In the genomic region with DNA sequence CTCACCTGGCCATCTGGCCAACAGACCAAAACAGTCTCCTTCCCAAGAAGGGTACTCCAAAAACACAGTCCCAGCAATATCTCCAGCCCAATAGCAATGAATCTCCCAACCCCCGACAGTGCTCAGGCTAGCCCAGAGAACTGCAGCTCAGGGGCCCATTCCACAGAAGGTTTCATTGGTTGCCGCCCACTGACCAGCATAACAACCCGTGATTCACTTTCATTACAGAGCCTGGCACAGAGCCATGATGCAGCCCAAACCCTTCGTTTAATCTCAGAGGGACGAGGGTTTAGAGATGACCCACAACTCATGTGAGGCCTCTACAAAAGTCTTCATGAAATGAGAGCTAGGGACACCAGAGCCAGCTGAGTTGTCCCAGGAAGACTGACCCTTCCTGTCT, we compare ENCODE assay signal across 22 mouse cellular contexts. TPM values are rescaled to one million over a fixed set of nuclear protein-coding genes. Genes with fewer than 3 reads are reported as not detected.
DNase-seq lines count a peak whose midpoint lies in the region; ATAC-seq lines count a peak whose summit lies in the region.
"Had no signal": no experiment of that assay in that cellular context is flagged by ENCODE, and none has a peak within 500 bp of the region (broad histone marks: within the 10 kb centered on the region; RNA-seq: fewer than 3 reads in every experiment).

No protein-coding gene starts in this region.

- no peak overlapping the region for H3K9ac ChIP-seq in midbrain, embryonic 11.5 days (ENCODE audit: low read length)
- H3K9ac ChIP-seq in midbrain, embryonic 15.5 days: no peak overlapping the region
- H3K9ac ChIP-seq: hindbrain, embryonic 13.5 days had no signal

- H3K9me3 ChIP-seq in midbrain, embryonic 11.5 days (ENCODE audit: control insufficient read depth, low read length): no peaks in the 10 kb centered on the region
- no peaks in the 10 kb centered on the region for H3K9me3 ChIP-seq in midbrain, embryonic 15.5 days
- H3K9me3 ChIP-seq: embryonic facial prominence, embryonic 10.5 days; heart, embryonic 10.5 days; hindbrain, embryonic 13.5 days had no signal

- no peaks in the 10 kb centered on the region for H3K4me1 ChIP-seq in midbrain, embryonic 11.5 days (ENCODE audit: control insufficient read depth, insufficient read depth, low read length)
- H3K4me1 ChIP-seq in midbrain, embryonic 15.5 days: no peaks in the 10 kb centered on the region
- H3K4me1 ChIP-seq: embryonic facial prominence, embryonic 10.5 days; heart, embryonic 10.5 days; hindbrain, embryonic 13.5 days had no signal

- no peak overlapping the region for H3K27ac ChIP-seq in midbrain, embryonic 11.5 days (ENCODE audit: low read depth, low read length)
- no peak overlapping the region for H3K27ac ChIP-seq in midbrain, embryonic 15.5 days
- H3K27ac ChIP-seq: embryonic facial prominence, embryonic 10.5 days; gastrocnemius, adult 2 months; heart, embryonic 10.5 days; hindbrain, embryonic 13.5 days; hindbrain, postnatal 0 days had no signal

- ATAC-seq in cerebellum, adult (ENCODE audit: insufficient number of reproducible peaks, low FRiP score, low TSS enrichment): no peak
- no peak for ATAC-seq in midbrain, embryonic 11.5 days (ENCODE audit: low FRiP score)
- no peak for ATAC-seq in midbrain, embryonic 15.5 days (replicated peaks)
- ATAC-seq: activated CD4-positive, CD25-positive, alpha-beta regulatory T cell, adult 4 months; CD4-positive, CD25-positive, alpha-beta regulatory T cell, adult 4 months; forebrain, embryonic 14.5 days had no signal

- peaks cover 20% of the 10 kb centered on the region; the same call in 1 of the 2 replicates for H3K36me3 ChIP-seq in midbrain, embryonic 11.5 days (ENCODE audit: control insufficient read depth, insufficient read depth, low read length)
- 0 out of 2 replicates have a peak, but pooled peaks cover 3% of the 10 kb centered on the region for H3K36me3 ChIP-seq in midbrain, embryonic 15.5 days (replicated peaks)

- DNase-seq in adrenal gland, postnatal 10 days: peak; percentile 25
- DNase-seq in adrenal gland, postnatal 4 days (ENCODE audit: low spot score in 2 of 2): no peak
- peak; percentile 29 to 38 for DNase-seq in cerebellum, postnatal 10 days
- DNase-seq in midbrain, embryonic 11.5 days (ENCODE audit: low spot score, missing footprints): peak; percentile 26
- peak; percentile 59 for DNase-seq in R1 (ENCODE audit: low read depth, low spot score)
- DNase-seq in right cerebral cortex, postnatal 10 days (ENCODE audit: low spot score in 2 of 2): no peak
- DNase-seq: B cell, adult 2 months; cerebellum, adult 18-20 months; cerebellum, adult 9-11 months; gastrocnemius, adult 2 months; heart, adult 18-20 months; heart, postnatal 14 days; kidney, adult 11 months had no signal

- H3K27me3 ChIP-seq in midbrain, embryonic 11.5 days (ENCODE audit: control insufficient read depth, insufficient read depth, low read length): no peaks in the 10 kb centered on the region
- no peaks in the 10 kb centered on the region for H3K27me3 ChIP-seq in midbrain, embryonic 15.5 days (replicated peaks)
- H3K27me3 ChIP-seq: hindbrain, embryonic 13.5 days had no signal

- no peak overlapping the region for H3K4me2 ChIP-seq in midbrain, embryonic 11.5 days
- no peak overlapping the region for H3K4me2 ChIP-seq in midbrain, embryonic 15.5 days
- H3K4me2 ChIP-seq: hindbrain, embryonic 13.5 days had no signal

- H3K4me3 ChIP-seq in midbrain, embryonic 11.5 days (ENCODE audit: low read depth, low read length): no peak overlapping the region
- H3K4me3 ChIP-seq in midbrain, embryonic 15.5 days: no peak overlapping the region
- H3K4me3 ChIP-seq: embryonic facial prominence, embryonic 10.5 days; gastrocnemius, adult 2 months; heart, embryonic 10.5 days; hindbrain, embryonic 13.5 days had no signal

- WGBS in midbrain, embryonic 11.5 days: 95% methylated on average over 5 of the region's 5 CpGs
- WGBS in midbrain, embryonic 15.5 days: 90% methylated on average over 5 of the region's 5 CpGs

RNA-seq across cellular contexts. Expression of a gene that starts 43.6 kb away (rescaled TPM):
- 10 to 100 TPM in 1 of 2 experiments, 1 to 10 TPM in 1; 5.8 to 10.8 TPM for total RNA-seq in adrenal gland, postnatal 10 days (2021)
- total RNA-seq in adrenal gland, postnatal 4 days (2021): 10 to 100 TPM; 12.6 to 12.9 TPM
- 73.8 and 82.1 TPM in 2 replicates for polyA plus RNA-seq in midbrain, embryonic 11.5 days (2014; fragmentation: Nextera tagmentation; extraction: Ambion mirVana)
- polyA plus RNA-seq in midbrain, embryonic 15.5 days (2015; fragmentation: Nextera tagmentation; extraction: Ambion mirVana): 15.0 TPM in 2 replicates

RNA-seq across cellular contexts. Expression of a gene that starts 44.2 kb away (rescaled TPM):
- 10 to 100 TPM; 55.6 to 58.2 TPM for total RNA-seq in adrenal gland, postnatal 10 days (2021)
- total RNA-seq in adrenal gland, postnatal 4 days (2021): 10 to 100 TPM; 52.0 to 52.8 TPM
- 54.4 and 55.1 TPM in 2 replicates for polyA plus RNA-seq in midbrain, embryonic 11.5 days (2014; fragmentation: Nextera tagmentation; extraction: Ambion mirVana)
- polyA plus RNA-seq in midbrain, embryonic 15.5 days (2015; fragmentation: Nextera tagmentation; extraction: Ambion mirVana): 120 and 127 TPM in 2 replicates

Comparison
In these comparisons a context has a peak if more than half of its experiments do, and no peak if none do; other contexts are left out.
1. DNase-seq: peak in adrenal gland, postnatal 10 days (single experiment), cerebellum, postnatal 10 days (2 of 2), midbrain, embryonic 11.5 days (single experiment) and R1 (single experiment); none in adrenal gland, postnatal 4 days (0 of 2) and right cerebral cortex, postnatal 10 days (0 of 2).